8 mouse cellular contexts compared by ENCODE assay signal in genomic region chr5:123235731-123236130, GRCm38 (mm10). TPM values are rescaled to one million over a fixed set of nuclear protein-coding genes. Genes with fewer than 3 reads are reported as not detected.
DNase-seq lines count a peak whose midpoint lies in the region; ATAC-seq and TF ChIP-seq lines count a peak whose summit lies in the region.
"Had no signal": no experiment of that assay in that cellular context is flagged by ENCODE, and none has a peak within 500 bp of the region (broad histone marks: within the 10 kb centered on the region; RNA-seq: fewer than 3 reads in every experiment).

No protein-coding gene starts in this region.

- no peak overlapping the region for H3K4me2 ChIP-seq in midbrain, postnatal 0 days (ENCODE audit: low read depth, low read length, poor library complexity, severe bottlenecking)
- no peak overlapping the region for H3K4me2 ChIP-seq in midbrain, embryonic 13.5 days (replicated peaks)
- H3K4me2 ChIP-seq in intestine, embryonic 14.5 days (ENCODE audit: low read length): no peak overlapping the region
- H3K4me2 ChIP-seq in liver, embryonic 15.5 days: no peak overlapping the region
- H3K4me2 ChIP-seq: heart, embryonic 15.5 days had no signal

- peak; percentile 55 for TF ChIP-seq CTCF in midbrain, postnatal 0 days (IDR thresholded peaks at IDR 0.05)

- peaks cover 31% of the 10 kb centered on the region for H3K36me3 ChIP-seq in midbrain, postnatal 0 days (ENCODE audit: insufficient read depth, low read length)
- peaks cover 39% of the 10 kb centered on the region for H3K36me3 ChIP-seq in midbrain, embryonic 13.5 days
- H3K36me3 ChIP-seq in intestine, embryonic 14.5 days (ENCODE audit: control insufficient read depth, insufficient read depth, low read length): peaks cover 28% of the 10 kb centered on the region
- H3K36me3 ChIP-seq in liver, embryonic 15.5 days (replicated peaks): peaks cover 76% of the 10 kb centered on the region

- H3K9me3 ChIP-seq in midbrain, postnatal 0 days (ENCODE audit: low read length): no peaks in the 10 kb centered on the region
- H3K9me3 ChIP-seq in midbrain, embryonic 13.5 days: no peaks in the 10 kb centered on the region
- H3K9me3 ChIP-seq in intestine, embryonic 14.5 days (ENCODE audit: control insufficient read depth, low read length): no peaks in the 10 kb centered on the region
- no peaks in the 10 kb centered on the region for H3K9me3 ChIP-seq in liver, embryonic 15.5 days (replicated peaks)
- H3K9me3 ChIP-seq: heart, embryonic 15.5 days had no signal

- no peak for ATAC-seq in midbrain, postnatal 0 days (ENCODE audit: low FRiP score)
- no peak for ATAC-seq in midbrain, embryonic 13.5 days
- ATAC-seq in intestine, embryonic 14.5 days (replicated peaks; ENCODE audit: low FRiP score, low TSS enrichment, low read depth): peak; percentile 62; the same call in 1 of the 2 replicates
- ATAC-seq in liver, embryonic 15.5 days (ENCODE audit: insufficient read depth): peak; percentile 42; the same call in 1 of the 2 replicates

- no peaks in the 10 kb centered on the region for H3K4me1 ChIP-seq in midbrain, postnatal 0 days (ENCODE audit: insufficient read depth, low read length)
- peaks cover 7% of the 10 kb centered on the region for H3K4me1 ChIP-seq in midbrain, embryonic 13.5 days (replicated peaks)
- H3K4me1 ChIP-seq in intestine, embryonic 14.5 days (replicated peaks; ENCODE audit: control insufficient read depth, insufficient read depth, low read length): no peaks in the 10 kb centered on the region; the same call in 1 of the 2 replicates
- H3K4me1 ChIP-seq in liver, embryonic 15.5 days (replicated peaks): peaks cover 21% of the 10 kb centered on the region

- no peaks in the 10 kb centered on the region for H3K27me3 ChIP-seq in midbrain, postnatal 0 days (ENCODE audit: insufficient read depth, low read length)
- H3K27me3 ChIP-seq in midbrain, embryonic 13.5 days: no peaks in the 10 kb centered on the region
- H3K27me3 ChIP-seq in intestine, embryonic 14.5 days (replicated peaks; ENCODE audit: control insufficient read depth, insufficient read depth, low read length): no peaks in the 10 kb centered on the region
- H3K27me3 ChIP-seq in liver, embryonic 15.5 days: no peaks in the 10 kb centered on the region
- H3K27me3 ChIP-seq: heart, embryonic 15.5 days had no signal

- H3K4me3 ChIP-seq in midbrain, postnatal 0 days (ENCODE audit: low read depth, low read length): no peak overlapping the region
- H3K4me3 ChIP-seq in midbrain, embryonic 13.5 days (replicated peaks): no peak overlapping the region
- no peak overlapping the region for H3K4me3 ChIP-seq in intestine, embryonic 14.5 days (ENCODE audit: low read depth, low read length)
- H3K4me3 ChIP-seq in liver, embryonic 15.5 days (replicated peaks): no peak overlapping the region
- H3K4me3 ChIP-seq: heart, embryonic 15.5 days had no signal

- 35% methylated on average over 2 of the region's 2 CpGs for WGBS in midbrain, postnatal 0 days
- 26% methylated on average over 2 of the region's 2 CpGs for WGBS in midbrain, embryonic 13.5 days
- 23% methylated on average over 2 of the region's 2 CpGs for WGBS in intestine, embryonic 14.5 days
- 58% methylated on average over 2 of the region's 2 CpGs for WGBS in liver, embryonic 15.5 days (ENCODE audit: insufficient replicate concordance)

- no peak overlapping the region for H3K9ac ChIP-seq in midbrain, postnatal 0 days (replicated peaks; ENCODE audit: low read length, poor library complexity, severe bottlenecking)
- H3K9ac ChIP-seq in midbrain, embryonic 13.5 days (replicated peaks): no peak overlapping the region
- no peak overlapping the region for H3K9ac ChIP-seq in intestine, embryonic 14.5 days (ENCODE audit: low read length)
- no peak overlapping the region for H3K9ac ChIP-seq in liver, embryonic 15.5 days
- H3K9ac ChIP-seq: heart, embryonic 15.5 days had no signal

- no peak overlapping the region for H3K27ac ChIP-seq in midbrain, postnatal 0 days (ENCODE audit: low read depth, low read length)
- no peak overlapping the region for H3K27ac ChIP-seq in midbrain, embryonic 13.5 days
- H3K27ac ChIP-seq in intestine, embryonic 14.5 days (ENCODE audit: low read depth): no peak overlapping the region
- H3K27ac ChIP-seq in liver, embryonic 15.5 days (replicated peaks): no peak overlapping the region
- H3K27ac ChIP-seq: heart, embryonic 15.5 days had no signal

- DNase-seq in midbrain, postnatal 0 days (ENCODE audit: low spot score): peak; percentile 71
- peak; percentile 79 for DNase-seq in R1 (ENCODE audit: low read depth, low spot score)
- DNase-seq in embryo, embryonic 11.5 days (ENCODE audit: low read depth, low spot score): peak; percentile 38
- peak; percentile 87 for DNase-seq in intestine, embryonic 14.5 days (ENCODE audit: low spot score)
- peak; percentile 60 for DNase-seq in spleen, postnatal 36 days (ENCODE audit: low spot score in 2 of 2)

RNA-seq across cellular contexts. Expression of gene Wdr66, which starts 16.2 kb away (rescaled TPM):
- 2.2 and 3.3 TPM in 2 replicates for total RNA-seq in midbrain, postnatal 0 days (2014; rRNA removed)
- polyA plus RNA-seq in midbrain, postnatal 0 days (2015; fragmentation: Nextera tagmentation; extraction: Ambion mirVana): 1.4 and 2.0 TPM in 2 replicates
- 0.93 and 1.2 TPM in 2 replicates for polyA plus RNA-seq in midbrain, embryonic 13.5 days (2015; fragmentation: Nextera tagmentation; extraction: Ambion mirVana)
- polyA plus RNA-seq in intestine, embryonic 14.5 days (2014; fragmentation: Nextera tagmentation; extraction: Ambion mirVana): 1.1 and 1.8 TPM in 2 replicates
- polyA plus RNA-seq in liver, embryonic 15.5 days (2015; fragmentation: Nextera tagmentation; extraction: Ambion mirVana): 0.14 TPM in 1 of 2 replicates, not detected in the other

RNA-seq across cellular contexts. Expression of gene Hpd, which starts 53.2 kb away (rescaled TPM):
- not detected in 2 replicates for total RNA-seq in midbrain, postnatal 0 days (2014; rRNA removed)
- not detected in 2 replicates for polyA plus RNA-seq in midbrain, postnatal 0 days (2015; fragmentation: Nextera tagmentation; extraction: Ambion mirVana)
- polyA plus RNA-seq in midbrain, embryonic 13.5 days (2015; fragmentation: Nextera tagmentation; extraction: Ambion mirVana): not detected in 2 replicates
- 1.3 and 1.9 TPM in 2 replicates for polyA plus RNA-seq in intestine, embryonic 14.5 days (2014; fragmentation: Nextera tagmentation; extraction: Ambion mirVana)
- polyA plus RNA-seq in liver, embryonic 15.5 days (2015; fragmentation: Nextera tagmentation; extraction: Ambion mirVana): 61.7 and 87.5 TPM in 2 replicates
- polyA plus RNA-seq: heart, embryonic 15.5 days had no signal

Comparison
In these comparisons a context has a peak if more than half of its experiments do, and no peak if none do; other contexts are left out.
1. ATAC-seq: peak in intestine, embryonic 14.5 days (single experiment) and liver, embryonic 15.5 days (single experiment); none in midbrain, postnatal 0 days (single experiment) and midbrain, embryonic 13.5 days (single experiment).
2. RNA of gene Hpd, which starts 53.2 kb away (polyA plus RNA-seq): 61.7 to 87.5 TPM in liver, embryonic 15.5 days; 1.3 to 1.9 TPM in intestine, embryonic 14.5 days, not detected in midbrain, embryonic 13.5 days and not detected in midbrain, postnatal 0 days; every median in the first group is over 10 times any median in the second.
3. Peak in every context shown above with its lines, with median percentiles within 50 percentile points of each other: DNase-seq.